Mouse (Mus musculus): ENCODE results near the gene Ucp1.

- no peak for TF ChIP-seq CHD1 (IDR thresholded peaks at IDR 0.05; ENCODE audit: low read depth, low read length)
- no peak for TF ChIP-seq CTCF (conservative IDR thresholded peaks at IDR 0.05 in 1 of 2, IDR thresholded peaks at IDR 0.05 in 1 of 2; ENCODE audit: low read depth in 2 of 2, low read length in 2 of 2)
- TF ChIP-seq TCF12 (IDR thresholded peaks at IDR 0.05; ENCODE audit: low read depth, low read length) = no peak
- no peak for TF ChIP-seq ELF1 (IDR thresholded peaks at IDR 0.05; ENCODE audit: low read depth, low read length)
Observed at GRCm38 (mm10) chr8:83250858-83251257, 39.3 kb upstream of the Ucp1 start.
